Mouse (Mus musculus): ENCODE data around the gene Slc13a4.

The Slc13a4 gene

GRCm38 (mm10) chr6:35302581-35302980 lies 5.3 kb downstream of the Slc13a4 start:
- no peak for DNase-seq (ENCODE audit: low spot score)

GRCm38 (mm10) chr6:35298323-35298722 lies 9.6 kb downstream of the Slc13a4 start:
- DNase-seq (ENCODE audit: low spot score): no peak

GRCm38 (mm10) chr6:35297516-35298227 lies 10.3 kb downstream of the Slc13a4 start:
- no peak for DNase-seq (ENCODE audit: low spot score)

GRCm38 (mm10) chr6:35297001-35297400 lies 10.9 kb downstream of the Slc13a4 start:
- no peak for DNase-seq (ENCODE audit: low spot score)

GRCm38 (mm10) chr6:35294964-35295363 lies 13.0 kb downstream of the Slc13a4 start:
- no peak for DNase-seq (ENCODE audit: low spot score)

GRCm38 (mm10) chr6:35289676-35290075 lies 18.3 kb downstream of the Slc13a4 start:
- no peak for DNase-seq (ENCODE audit: low spot score)

GRCm38 (mm10) chr6:35288920-35289319 lies 19.0 kb downstream of the Slc13a4 start:
- DNase-seq (ENCODE audit: low spot score): no peak

GRCm38 (mm10) chr6:35288114-35288761 lies 19.7 kb downstream of the Slc13a4 start:
- DNase-seq (ENCODE audit: low spot score): no peak

GRCm38 (mm10) chr6:35279306-35279705 lies 28.6 kb downstream of the Slc13a4 start:
- DNase-seq (ENCODE audit: low spot score): no peak

GRCm38 (mm10) chr6:35277903-35278587 lies 29.9 kb downstream of the Slc13a4 start:
- no peak for DNase-seq (ENCODE audit: low spot score)

- no peak for DNase-seq (ENCODE audit: low spot score)
Observed at GRCm38 (mm10) chr6:35273391-35274082, 34.4 kb downstream of the Slc13a4 start.

- DNase-seq (ENCODE audit: low spot score): no peak
Observed at GRCm38 (mm10) chr6:35271868-35272765, 35.8 kb downstream of the Slc13a4 start.

- no peak for DNase-seq (ENCODE audit: low spot score)
Observed at GRCm38 (mm10) chr6:35271094-35271855, 36.7 kb downstream of the Slc13a4 start.

GRCm38 (mm10) chr6:35269643-35270042 lies 38.3 kb downstream of the Slc13a4 start:
- DNase-seq (ENCODE audit: low spot score): no peak

- DNase-seq (ENCODE audit: low spot score): no peak
Observed at GRCm38 (mm10) chr6:35268711-35269110, 39.2 kb downstream of the Slc13a4 start.

GRCm38 (mm10) chr6:35265580-35266278 lies 42.2 kb downstream of the Slc13a4 start:
- no peak for DNase-seq (ENCODE audit: low spot score)

GRCm38 (mm10) chr6:35260531-35260930 lies 47.4 kb downstream of the Slc13a4 start:
- DNase-seq (ENCODE audit: low spot score): no peak

GRCm38 (mm10) chr6:35259526-35259925 lies 48.4 kb downstream of the Slc13a4 start:
- no peak for DNase-seq (ENCODE audit: low spot score)

GRCm38 (mm10) chr6:35258922-35259321 lies 49.0 kb downstream of the Slc13a4 start:
- no peak for DNase-seq (ENCODE audit: low spot score)

GRCm38 (mm10) chr6:35257626-35258190 lies 50.2 kb downstream of the Slc13a4 start:
- no peak for DNase-seq (ENCODE audit: low spot score)

Measured in embryo, embryonic 10 days (tissue).